Mouse (Mus musculus): ENCODE data around the gene Ankrd37. TPM values are rescaled to one million over a fixed set of nuclear protein-coding genes. Genes with fewer than 3 reads are reported as not detected.

Ankrd37 gene
- total and polyA plus RNA-seq, 3 experiments, result 12.8 to 157 (median 79.0) TPM

DNA sequence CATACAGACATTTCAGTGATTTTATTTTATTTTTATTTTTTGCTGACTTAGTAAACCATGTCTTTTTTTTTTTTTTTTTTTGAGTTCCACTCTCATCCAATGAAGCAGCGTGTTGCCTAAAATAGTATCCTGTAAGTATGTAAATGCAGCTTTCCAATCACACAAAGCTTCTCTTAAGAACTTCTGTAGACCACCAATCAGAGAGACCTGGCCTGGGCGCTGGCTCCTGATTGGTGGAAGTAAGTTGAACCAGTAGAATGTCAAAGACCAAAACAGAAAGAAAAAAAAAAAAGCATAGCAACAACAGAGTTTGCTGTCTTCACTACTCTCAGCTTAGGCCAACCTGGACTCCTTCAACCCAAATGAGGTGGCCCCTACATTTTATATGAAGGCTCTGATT, 4.8 kb upstream of the Ankrd37 start:
- Histone ChIP-seq H3K27ac (ENCODE audit: insufficient read depth, low read depth) (no peak overlapping the region), H3K27me3 (replicated peaks) (no peaks in the 10 kb centered on the region), H3K4me3 (replicated peaks in 1 of 3; ENCODE audit: low read depth in 2 of 3, low read length in 2 of 3, poor library complexity in 1 of 3) (no peak overlapping the region), H3K9me3 (replicated peaks; ENCODE audit: low read length) (no peaks in the 10 kb centered on the region), H3K9ac (ENCODE audit: insufficient read depth, low read depth) (no peak overlapping the region), H3K36me3 (replicated peaks in 1 of 2; ENCODE audit: control insufficient read depth in 1 of 2, insufficient read depth in 1 of 2, low read length in 1 of 2) (no peaks in the 10 kb centered on the region), H3K79me2 (replicated peaks; ENCODE audit: control insufficient read depth, extremely low read depth, insufficient read depth, poor library complexity, severe bottlenecking) (no peaks in the 10 kb centered on the region), H3K4me2 (ENCODE audit: insufficient read depth, low read depth, poor library complexity, severe bottlenecking) (no peak overlapping the region), H3K4me1 (ENCODE audit: control insufficient read depth in 1 of 2, insufficient read depth in 2 of 2) (peaks cover 0 to 9% of the 10 kb centered on the region in 2 experiments; a peak in 3 of 4 replicates)
- no peak for DNase-seq (ENCODE audit: extremely low read depth)
- in situ Hi-C loops (cut with MboI; ENCODE audit: low pct_ligation_motif_present, low pct_unique_long_range_greater_than_20kb, low sequenced_read_pairs), result no loop called here
- dilution Hi-C loops (cut with MboI; ENCODE audit: extremely low pct_ligation_motif_present, extremely low pct_unique_long_range_greater_than_20kb, low sequenced_read_pairs), result no loop called here
- TF ChIP-seq CHD1 (IDR thresholded peaks at IDR 0.05; ENCODE audit: low read depth, low read length), result no peak
- no peak for TF ChIP-seq ELF1 (IDR thresholded peaks at IDR 0.05; ENCODE audit: low read depth, low read length)
- TF ChIP-seq HCFC1 (IDR thresholded peaks at IDR 0.05; ENCODE audit: low read depth, low read length), result no peak
- no peak for TF ChIP-seq TBP (conservative IDR thresholded peaks at IDR 0.05; ENCODE audit: low read depth, low read length)

DNA sequence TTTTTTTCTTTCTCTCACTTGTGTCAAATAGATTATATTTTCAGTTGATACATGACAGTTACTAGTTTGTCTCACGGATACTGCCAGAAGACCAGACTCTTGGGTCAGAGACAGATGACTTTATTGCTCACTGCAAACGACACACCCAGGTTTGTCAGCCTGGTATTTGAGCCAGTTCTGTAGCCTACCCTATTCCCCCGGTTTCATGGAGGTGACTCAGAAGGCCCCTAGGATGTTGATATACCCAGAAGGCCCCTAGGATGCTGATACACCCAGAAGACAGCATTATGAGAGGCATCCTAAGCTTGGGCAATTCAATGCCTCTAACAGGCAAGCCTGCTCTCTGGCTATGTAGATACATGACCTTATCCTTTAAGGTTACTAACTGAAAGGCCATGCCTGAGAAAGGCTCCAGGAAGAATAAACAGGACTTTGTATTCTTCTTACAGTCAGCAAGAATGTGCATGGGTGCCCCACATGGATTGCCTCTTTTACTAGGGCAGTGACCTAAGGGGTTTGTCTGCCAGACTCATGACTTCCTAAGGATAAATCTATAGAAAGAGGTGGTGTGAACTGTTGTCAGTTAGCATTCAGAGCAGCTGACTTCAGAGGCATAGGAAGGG, 1.7 kb upstream of the Ankrd37 start:
- TF ChIP-seq CTCF (conservative IDR thresholded peaks at IDR 0.05 in 1 of 2, IDR thresholded peaks at IDR 0.05 in 1 of 2; ENCODE audit: low read depth in 2 of 2, low read length in 2 of 2), result no peak
- no peak for TF ChIP-seq MAFK (IDR thresholded peaks at IDR 0.05; ENCODE audit: insufficient replicate concordance, low read length)
- TF ChIP-seq JUND (conservative IDR thresholded peaks at IDR 0.05; ENCODE audit: low read depth, low read length), result no peak
- TF ChIP-seq PAX5 (IDR thresholded peaks at IDR 0.05; ENCODE audit: low read length), result no peak
- no peak for TF ChIP-seq GABPA (IDR thresholded peaks at IDR 0.05; ENCODE audit: insufficient replicate concordance, low read depth, low read length)
- Histone ChIP-seq H3K27ac (ENCODE audit: insufficient read depth, low read depth) (no peak overlapping the region), H3K9me3 (replicated peaks; ENCODE audit: low read length) (no peaks in the 10 kb centered on the region), H3K79me2 (replicated peaks; ENCODE audit: control insufficient read depth, extremely low read depth, insufficient read depth, poor library complexity, severe bottlenecking) (no peaks in the 10 kb centered on the region), H3K4me1 (ENCODE audit: control insufficient read depth in 1 of 2, insufficient read depth in 2 of 2) (peaks cover 0 to 19% of the 10 kb centered on the region in 2 experiments; a peak in 3 of 4 replicates), H3K4me3 (replicated peaks in 1 of 3; ENCODE audit: low read depth in 2 of 3, low read length in 2 of 3, poor library complexity in 1 of 3) (no peak overlapping the region), H3K4me2 (ENCODE audit: insufficient read depth, low read depth, poor library complexity, severe bottlenecking) (no peak overlapping the region), H3K9ac (ENCODE audit: insufficient read depth, low read depth) (no peak overlapping the region), H3K36me3 (replicated peaks in 1 of 2; ENCODE audit: control insufficient read depth in 1 of 2, insufficient read depth in 1 of 2, low read length in 1 of 2) (no peaks in the 10 kb centered on the region), H3K27me3 (replicated peaks) (no peaks in the 10 kb centered on the region)
- in situ Hi-C loops (cut with MboI; ENCODE audit: low pct_ligation_motif_present, low pct_unique_long_range_greater_than_20kb, low sequenced_read_pairs) (no loop called here), dilution Hi-C loops (cut with MboI; ENCODE audit: extremely low pct_ligation_motif_present, extremely low pct_unique_long_range_greater_than_20kb, low sequenced_read_pairs) (no loop called here)
- no peak for DNase-seq (ENCODE audit: extremely low read depth)

DNA sequence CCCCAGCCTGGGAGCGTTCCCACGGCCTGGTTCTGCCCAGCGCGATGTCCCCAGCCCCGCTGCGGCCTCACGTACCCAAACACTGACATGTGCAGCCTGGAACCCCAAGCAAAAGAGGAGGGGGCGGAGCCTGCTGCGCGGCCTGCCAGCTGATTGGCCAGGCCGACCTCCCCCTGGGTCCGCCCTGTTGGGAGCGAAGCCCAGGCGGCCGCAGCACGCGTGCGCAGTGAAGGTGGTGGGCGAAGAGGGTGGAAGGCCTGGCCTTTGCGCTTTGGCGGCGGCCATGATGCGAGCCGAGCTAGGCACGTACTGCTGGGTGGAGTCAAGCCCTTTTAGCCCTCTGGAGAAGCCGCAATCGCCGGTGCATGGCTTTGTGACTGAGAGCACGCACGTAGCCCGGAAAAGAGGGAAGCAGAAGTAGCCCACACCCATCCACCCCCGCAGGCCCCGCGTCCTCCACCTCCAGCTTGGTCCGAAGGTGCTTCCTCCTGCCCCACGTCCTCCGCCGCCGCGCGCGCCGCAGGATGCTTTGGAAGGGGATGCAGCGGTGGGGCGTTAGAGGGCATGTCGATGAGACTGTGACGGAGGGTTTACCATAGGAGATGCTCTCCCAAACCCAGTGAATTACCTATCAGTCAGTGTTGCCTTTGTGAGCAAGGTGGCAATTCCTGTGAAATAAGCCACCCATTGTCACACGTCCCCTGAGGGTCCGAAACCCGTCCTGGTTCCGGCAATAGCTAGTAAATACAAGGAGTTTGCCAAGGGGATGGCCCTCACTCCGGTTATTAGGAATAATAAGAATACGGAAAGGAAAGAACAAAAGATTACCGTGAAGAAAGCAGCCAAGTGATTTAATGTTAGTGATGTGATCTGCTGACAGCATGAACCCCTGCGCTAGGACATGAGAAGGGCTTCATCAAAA, 5.5 kb downstream of the Ankrd37 start:
- H3K27ac ChIP-seq (ENCODE audit: insufficient read depth, low read depth), result peak overlapping the region; percentile 82
- dilution Hi-C loops (cut with MboI; ENCODE audit: extremely low pct_ligation_motif_present, extremely low pct_unique_long_range_greater_than_20kb, low sequenced_read_pairs) (no loop called here), in situ Hi-C loops (cut with MboI; ENCODE audit: low pct_ligation_motif_present, low pct_unique_long_range_greater_than_20kb, low sequenced_read_pairs) (loop anchor here (10.0 kb wide), 1 partner anchor 175 kb away; no protein-coding TSS in a partner anchor)
- peak; percentile 98 for DNase-seq (ENCODE audit: extremely low read depth)
- peak overlapping the region; percentile 62 for H3K9ac ChIP-seq (ENCODE audit: insufficient read depth, low read depth)
- peaks cover 14 to 30% of the 10 kb centered on the region in 2 experiments for H3K36me3 ChIP-seq (replicated peaks in 1 of 2; ENCODE audit: control insufficient read depth in 1 of 2, insufficient read depth in 1 of 2, low read length in 1 of 2)
- peaks cover 0 to 36% of the 10 kb centered on the region in 2 experiments; a peak in 2 of 4 replicates for H3K4me1 ChIP-seq (ENCODE audit: control insufficient read depth in 1 of 2, insufficient read depth in 2 of 2)
- H3K9me3 ChIP-seq (replicated peaks; ENCODE audit: low read length), result no peaks in the 10 kb centered on the region
- no peaks in the 10 kb centered on the region for H3K27me3 ChIP-seq (replicated peaks)
- peak overlapping the region; percentile 57 to 86 (median 76) for H3K4me3 ChIP-seq (replicated peaks in 1 of 3; ENCODE audit: low read depth in 2 of 3, low read length in 2 of 3, poor library complexity in 1 of 3)
- H3K79me2 ChIP-seq (replicated peaks; ENCODE audit: control insufficient read depth, extremely low read depth, insufficient read depth, poor library complexity, severe bottlenecking), result no peaks in the 10 kb centered on the region
- H3K4me2 ChIP-seq (ENCODE audit: insufficient read depth, low read depth, poor library complexity, severe bottlenecking), result peak overlapping the region; percentile 79
- TF ChIP-seq EP300 (IDR thresholded peaks at IDR 0.05; ENCODE audit: low read length), result no peak; the same call in 1 of the 2 replicates
- TF ChIP-seq CHD2 (IDR thresholded peaks at IDR 0.05; ENCODE audit: low read length), result no peak; the same call in 1 of the 2 replicates
- TF ChIP-seq ETS1 (conservative IDR thresholded peaks at IDR 0.05; ENCODE audit: low read depth, low read length), result peak; percentile 68
- TF ChIP-seq USF2 (conservative IDR thresholded peaks at IDR 0.05; ENCODE audit: low read depth, low read length), result no peak
- TF ChIP-seq MAX (IDR thresholded peaks at IDR 0.05; ENCODE audit: low read length), result peak; percentile 46
- peak; percentile 98 for TF ChIP-seq MXI1 (IDR thresholded peaks at IDR 0.05; ENCODE audit: low read depth, low read length)
- TF ChIP-seq HCFC1 (IDR thresholded peaks at IDR 0.05; ENCODE audit: low read depth, low read length), result peak; percentile 73
- peak; percentile 31; the same call in 1 of the 2 replicates for TF ChIP-seq IRF4 (IDR thresholded peaks at IDR 0.05; ENCODE audit: low read depth, low read length)
- peak; percentile 62 for TF ChIP-seq BHLHE40 (IDR thresholded peaks at IDR 0.05; ENCODE audit: low read depth, low read length)
- peak; percentile 83; the same call in 1 of the 2 replicates for TF ChIP-seq TCF12 (IDR thresholded peaks at IDR 0.05; ENCODE audit: low read depth, low read length)
- TF ChIP-seq NRF1 (IDR thresholded peaks at IDR 0.05; ENCODE audit: low read depth, low read length), result peak; percentile 99
- TF ChIP-seq CTCF (conservative IDR thresholded peaks at IDR 0.05 in 1 of 2, IDR thresholded peaks at IDR 0.05 in 1 of 2; ENCODE audit: low read depth in 2 of 2, low read length in 2 of 2), result no peak
- TF ChIP-seq CHD1 (IDR thresholded peaks at IDR 0.05; ENCODE audit: low read depth, low read length), result 0 out of 2 replicates have a peak, but pooled peaks have one; percentile 18
- TF ChIP-seq RAD21 (IDR thresholded peaks at IDR 0.05; ENCODE audit: low read depth, low read length), result no peak; the same call in 1 of the 2 replicates
- peak; percentile 78 for TF ChIP-seq NELFE (IDR thresholded peaks at IDR 0.05; ENCODE audit: low read depth, low read length)
- peak; percentile 87 for TF ChIP-seq MYC (IDR thresholded peaks at IDR 0.05; ENCODE audit: low read depth, low read length)
